Mouse (Mus musculus) inflammation-experienced regulatory T-cells, adult 6 months (primary cell): ENCODE measurements around the gene Slc23a4. TPM values are rescaled to one million over a fixed set of nuclear protein-coding genes. Genes with fewer than 3 reads are reported as not detected.

Experiments used
- ATAC-seq: one replicate; pipeline ENCODE4 v1.8.0; 2017
- polyA plus RNA-seq, 3 experiments: library from polyadenylated mRNA; unstranded; fragments of 100-300 nt; shearing (Covaris generic); gene quantifications; one replicate each; pipeline ENCODE4 v1.2.1; 2017

Slc23a4 gene
- polyA plus RNA-seq, 3 experiments from 2014 or later: 0.59 TPM; not detected in 2

DNA sequence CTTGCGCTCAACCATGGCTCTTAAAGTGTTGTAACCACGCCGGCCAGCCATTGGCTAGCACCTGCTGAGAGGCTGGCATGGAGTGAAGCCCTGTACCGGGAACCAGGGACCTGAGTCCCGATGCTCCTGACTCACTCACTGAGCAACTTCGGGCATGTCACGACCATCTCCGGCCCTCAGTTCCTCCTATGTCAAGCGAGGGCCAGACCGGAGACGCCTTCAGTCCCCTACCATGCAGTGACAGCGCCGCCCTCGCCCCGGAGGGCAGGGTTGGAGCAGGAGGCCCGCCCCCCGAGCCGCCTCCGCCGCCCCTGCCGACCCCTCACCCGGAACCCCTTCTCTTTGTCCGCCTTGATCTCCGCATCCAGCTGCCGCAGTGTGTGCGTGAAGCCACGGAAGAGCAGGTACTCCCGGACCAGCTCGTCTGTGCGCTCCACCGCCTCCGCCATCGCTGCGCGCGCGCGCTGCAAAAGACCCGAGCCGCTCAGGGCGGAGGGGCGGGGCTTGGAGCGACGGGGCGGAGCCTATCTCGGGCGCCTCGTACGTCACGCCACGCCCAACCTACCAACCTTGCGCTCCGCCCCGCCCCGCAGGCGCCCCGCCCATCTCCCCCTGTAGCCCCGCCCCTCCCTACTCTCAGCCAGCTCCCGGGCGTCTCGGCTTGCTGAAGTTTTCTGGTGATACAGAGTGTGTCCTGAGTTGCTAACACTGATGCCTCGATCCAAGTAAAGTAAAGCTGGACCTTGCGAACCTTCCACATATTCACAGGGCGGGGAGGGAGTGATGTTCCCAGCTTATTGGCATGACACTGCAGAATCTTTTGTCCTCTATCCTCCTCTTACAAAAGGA, 77.6 kb downstream of the Slc23a4 start, which contains the start of gene Wdr91:
Gene Wdr91 (minus strand): TSS at position 506 of the 849 bp plus-strand sequence.
- peak; percentile 92 for ATAC-seq

DNA sequence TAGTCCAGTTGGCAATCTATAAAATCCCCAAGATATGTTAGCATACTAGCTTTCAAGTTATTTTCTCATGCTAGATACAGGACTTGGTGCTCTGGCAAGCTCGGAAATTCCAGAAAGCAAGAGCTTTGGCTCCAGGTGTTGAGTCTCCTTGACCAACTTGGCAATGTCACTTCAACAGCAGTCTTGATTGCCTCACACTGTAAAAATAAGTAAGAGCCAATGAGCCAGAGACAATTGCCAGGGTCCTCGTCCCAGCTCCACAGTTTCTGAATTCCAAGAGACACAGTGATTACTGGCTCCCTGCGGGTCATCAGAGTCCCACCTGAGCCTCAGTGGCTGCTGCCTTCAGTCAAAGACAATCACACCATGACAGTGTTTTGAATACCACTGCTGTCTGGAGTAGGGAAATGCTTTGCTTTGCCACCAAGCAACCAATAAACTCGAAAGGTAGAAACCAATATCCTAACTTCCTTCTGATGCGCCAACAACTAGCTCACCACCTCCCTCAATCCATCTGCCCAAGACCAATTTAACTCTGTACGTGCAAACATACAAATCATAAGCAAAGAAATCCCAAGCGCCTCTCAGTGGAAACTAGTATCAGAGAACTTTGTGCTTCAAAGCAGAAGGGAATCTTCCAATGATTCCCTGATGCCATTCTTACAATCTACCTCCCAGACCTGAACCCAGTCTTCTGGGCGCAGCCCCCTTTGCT, 78.4 kb downstream of the Slc23a4 start:
- ATAC-seq: no peak

DNA sequence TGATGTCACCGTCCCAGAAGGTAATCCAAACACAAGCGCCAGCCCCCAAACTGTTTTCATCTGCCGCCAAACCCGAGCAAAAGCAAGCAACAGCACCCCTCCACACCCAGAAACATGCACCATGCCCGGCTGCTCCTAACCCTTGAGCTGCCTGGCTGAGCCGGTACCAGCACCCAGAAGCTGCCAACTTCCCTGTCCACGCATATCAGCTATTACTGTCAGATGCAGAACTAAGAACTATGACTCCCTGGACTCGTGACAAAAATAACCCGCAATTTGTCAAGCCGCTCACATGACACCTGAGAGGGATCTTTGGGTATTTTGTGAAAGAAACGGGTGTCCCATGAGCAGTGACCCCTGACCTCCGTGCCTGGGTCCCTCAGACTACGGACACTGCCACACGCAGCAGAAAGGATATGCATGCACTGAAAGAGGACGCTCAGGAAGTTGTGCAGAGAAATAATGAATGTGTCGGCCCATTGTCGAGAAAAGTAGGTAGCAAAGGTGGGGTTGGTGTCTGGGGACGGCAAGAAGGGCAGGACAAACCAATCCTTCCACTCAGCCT, 80.4 kb downstream of the Slc23a4 start:
- ATAC-seq: no peak

DNA sequence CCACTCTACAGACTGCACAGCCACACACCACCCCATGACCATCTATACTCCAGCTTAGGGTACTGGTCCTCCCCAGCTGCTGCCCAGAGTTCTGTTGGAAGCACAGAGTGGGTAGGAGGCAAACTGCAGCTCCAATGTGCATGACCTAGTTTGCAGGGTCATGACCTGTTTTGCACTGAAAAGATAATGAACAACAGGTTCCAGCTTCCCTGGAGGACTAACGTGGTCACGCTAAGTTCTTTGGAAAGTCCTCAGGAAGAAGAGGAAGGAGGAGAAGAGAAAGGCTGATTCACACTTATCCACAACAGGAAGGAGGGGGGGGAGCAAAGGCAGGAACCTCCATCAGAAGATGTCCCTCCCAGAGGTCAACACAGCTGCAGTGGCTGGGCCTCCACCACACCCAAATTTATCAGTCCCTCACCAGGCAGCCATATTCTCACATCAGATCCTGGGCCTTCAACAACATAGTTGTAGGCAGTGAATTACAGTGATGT, 81.0 kb downstream of the Slc23a4 start:
- ATAC-seq: no peak

DNA sequence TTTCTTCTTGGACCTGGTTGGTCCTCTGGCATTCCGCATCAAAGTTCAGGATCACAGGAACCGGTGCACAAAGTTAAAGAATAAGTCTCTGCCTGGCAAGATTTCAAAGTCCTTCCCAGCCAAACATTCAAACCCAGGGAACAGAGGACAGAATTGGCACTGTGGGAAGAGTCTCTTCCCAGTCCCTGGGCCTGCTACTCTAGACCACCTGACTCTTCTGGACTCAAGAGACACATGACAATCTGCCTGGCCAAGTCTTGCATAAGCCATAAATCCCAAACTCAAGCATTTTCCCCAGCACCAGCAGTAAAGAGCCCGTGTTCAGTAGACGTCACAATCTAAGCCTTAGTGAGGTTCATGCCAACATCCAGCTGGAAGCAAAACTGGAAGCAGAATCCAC, 81.5 kb downstream of the Slc23a4 start:
- ATAC-seq: no peak

DNA sequence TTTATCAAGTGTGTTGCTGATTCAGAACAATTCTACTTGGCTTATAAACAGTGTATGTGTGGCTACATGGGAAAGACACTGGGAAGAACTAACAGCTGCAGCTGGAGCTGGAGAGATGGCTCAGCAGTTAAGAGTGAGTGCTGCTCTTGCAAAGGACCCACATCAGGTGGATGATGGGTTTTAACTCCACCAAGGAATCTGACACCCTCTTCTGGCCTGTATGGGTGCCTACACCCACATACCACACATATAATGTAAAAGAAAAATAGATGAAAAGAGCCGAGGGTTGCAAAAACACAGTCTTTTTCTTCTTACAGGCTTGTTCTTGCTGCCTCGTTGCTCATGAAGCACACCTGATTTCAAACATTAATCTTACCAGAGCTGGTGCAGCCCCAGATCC, 82.1 kb downstream of the Slc23a4 start:
- no peak for ATAC-seq

DNA sequence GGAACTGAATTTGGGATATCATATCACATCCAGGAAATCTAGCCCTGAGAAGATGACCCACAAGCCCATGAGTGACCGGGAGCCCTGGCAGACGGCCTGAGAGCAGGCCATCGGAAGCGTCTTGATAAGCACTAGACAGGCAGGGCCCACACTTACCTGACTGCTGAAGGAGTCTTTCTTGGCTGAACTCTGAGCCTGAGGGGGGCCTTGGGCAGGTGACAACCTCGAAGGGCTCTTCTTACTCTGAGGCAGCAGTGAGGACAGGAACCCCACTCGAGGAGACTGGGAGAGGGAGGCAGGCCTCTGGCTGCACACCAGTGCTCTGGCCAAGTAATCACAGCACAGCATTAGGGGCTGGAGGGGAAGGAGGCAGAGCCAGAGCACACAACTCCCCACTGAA, 83.8 kb downstream of the Slc23a4 start:
- no peak for ATAC-seq

DNA sequence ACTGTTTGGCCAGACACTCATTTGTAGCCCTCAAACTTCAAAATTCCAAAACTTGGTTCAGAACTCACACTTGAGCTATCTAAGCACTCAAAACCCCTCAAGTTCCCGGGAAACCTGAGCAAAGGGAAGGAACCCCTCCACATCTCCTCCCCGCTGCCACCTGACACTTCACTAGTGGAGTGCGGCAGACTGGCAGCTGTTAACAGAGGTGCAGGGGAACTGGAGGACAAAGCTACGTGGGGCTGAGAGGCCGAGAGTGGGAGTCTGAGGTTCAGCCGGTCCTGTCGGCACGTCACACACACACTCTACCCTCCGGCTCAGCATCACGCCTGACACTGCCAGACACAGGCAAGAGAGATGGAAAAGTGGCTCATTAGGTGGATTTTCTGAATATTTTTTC, 84.4 kb downstream of the Slc23a4 start:
- ATAC-seq: no peak

DNA sequence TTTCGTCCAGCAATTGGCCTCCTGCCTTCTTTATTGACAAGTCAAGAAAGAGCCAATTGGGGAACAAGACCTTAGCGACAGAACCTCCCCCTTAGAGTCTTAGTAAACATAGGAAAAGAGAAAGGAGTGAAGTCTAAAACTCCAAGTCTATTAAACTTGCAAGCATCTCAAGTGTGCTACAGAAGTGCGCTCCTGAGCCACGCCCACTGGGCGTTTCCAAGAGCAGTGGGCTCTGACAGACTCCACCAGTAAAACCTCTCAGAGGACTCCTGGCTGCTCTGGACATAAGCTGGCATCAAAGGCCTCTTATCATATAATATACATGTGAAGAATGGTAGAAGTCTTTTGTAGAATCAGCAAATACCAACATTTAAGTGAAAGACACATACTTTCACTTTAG, 84.8 kb downstream of the Slc23a4 start:
- ATAC-seq: no peak

DNA sequence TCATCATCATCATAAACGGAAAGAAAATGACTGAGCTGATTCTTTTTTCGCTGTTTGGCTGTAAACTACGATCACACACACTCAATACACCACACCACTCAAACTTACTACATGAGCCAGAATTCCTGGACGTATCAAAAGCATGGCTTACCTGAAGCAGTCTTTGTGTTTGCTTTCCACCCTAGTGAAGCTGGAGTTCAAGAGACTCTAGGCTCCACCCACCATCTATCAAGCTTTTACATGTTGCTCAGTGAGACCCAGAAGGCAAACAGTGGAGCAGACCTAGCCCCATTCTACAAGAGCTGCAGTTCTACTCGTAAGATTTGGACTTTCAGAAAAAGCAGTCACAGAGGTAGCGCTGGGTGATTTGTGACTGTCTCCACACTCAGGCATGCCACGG, 85.6 kb downstream of the Slc23a4 start:
- no peak for ATAC-seq

DNA sequence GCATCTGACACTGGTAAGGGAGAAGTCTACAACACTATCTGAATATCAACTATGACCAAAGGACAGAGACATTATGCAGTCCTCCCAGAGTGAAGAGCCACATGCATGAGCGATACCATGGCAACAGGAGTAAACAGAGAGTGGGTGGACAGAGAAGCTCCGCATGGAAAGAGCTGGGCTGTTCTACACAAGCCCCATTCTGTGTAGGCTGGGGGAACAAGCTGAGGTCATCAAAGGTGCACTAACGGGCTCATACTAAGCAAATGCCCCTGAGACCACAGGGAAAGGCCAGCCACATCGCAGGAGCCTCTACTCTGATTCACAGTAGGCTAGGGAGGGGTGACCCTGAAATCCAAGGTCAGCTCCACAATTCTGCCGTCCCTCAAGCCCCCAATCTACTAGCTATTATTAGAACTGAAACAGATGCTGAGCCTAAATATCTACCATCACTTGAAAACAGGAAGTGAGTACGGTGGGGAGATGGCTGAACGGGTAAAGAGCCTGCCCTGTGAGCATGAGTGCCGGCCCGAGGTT, 86.2 kb downstream of the Slc23a4 start:
- ATAC-seq: peak; percentile 72

DNA sequence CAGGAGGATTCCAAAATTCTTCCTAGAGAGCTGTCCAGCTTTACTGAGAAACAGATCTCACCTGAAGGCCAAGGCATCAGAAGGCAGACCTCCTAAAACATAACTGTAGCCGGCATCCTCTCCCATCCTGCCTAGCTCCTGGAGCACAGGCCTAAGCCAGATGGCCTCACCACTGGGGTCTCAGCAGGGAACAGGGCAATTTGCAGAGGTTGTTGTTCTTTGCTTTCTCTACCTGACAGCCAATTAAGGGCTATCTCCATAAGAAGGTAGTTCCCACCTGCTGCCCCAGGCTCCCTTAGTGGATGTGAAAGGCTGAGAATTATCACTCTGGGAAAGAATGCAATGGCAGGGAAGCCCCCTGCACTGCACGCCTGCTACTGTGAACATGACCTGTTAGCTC, 87.2 kb downstream of the Slc23a4 start:
- ATAC-seq: no peak

DNA sequence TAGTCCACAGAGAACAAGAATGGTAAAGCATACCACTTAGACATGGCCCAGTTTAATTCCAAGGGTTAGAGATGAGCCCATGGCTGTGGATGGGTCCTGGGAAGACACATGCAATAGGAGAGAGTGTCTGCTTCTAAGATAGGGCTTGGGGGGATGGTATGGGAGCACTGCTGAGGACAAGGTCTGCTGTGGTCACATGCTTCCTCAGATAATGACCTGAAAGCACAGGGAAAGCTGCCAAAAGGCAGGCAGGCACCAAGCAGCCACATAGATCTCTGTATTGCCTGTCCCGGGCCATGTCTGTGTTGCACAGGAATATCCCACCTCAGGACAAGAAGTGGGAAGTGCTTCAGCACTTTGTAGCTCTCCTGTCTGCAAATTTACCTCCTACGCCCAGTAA, 89.1 kb downstream of the Slc23a4 start:
- ATAC-seq: no peak

DNA sequence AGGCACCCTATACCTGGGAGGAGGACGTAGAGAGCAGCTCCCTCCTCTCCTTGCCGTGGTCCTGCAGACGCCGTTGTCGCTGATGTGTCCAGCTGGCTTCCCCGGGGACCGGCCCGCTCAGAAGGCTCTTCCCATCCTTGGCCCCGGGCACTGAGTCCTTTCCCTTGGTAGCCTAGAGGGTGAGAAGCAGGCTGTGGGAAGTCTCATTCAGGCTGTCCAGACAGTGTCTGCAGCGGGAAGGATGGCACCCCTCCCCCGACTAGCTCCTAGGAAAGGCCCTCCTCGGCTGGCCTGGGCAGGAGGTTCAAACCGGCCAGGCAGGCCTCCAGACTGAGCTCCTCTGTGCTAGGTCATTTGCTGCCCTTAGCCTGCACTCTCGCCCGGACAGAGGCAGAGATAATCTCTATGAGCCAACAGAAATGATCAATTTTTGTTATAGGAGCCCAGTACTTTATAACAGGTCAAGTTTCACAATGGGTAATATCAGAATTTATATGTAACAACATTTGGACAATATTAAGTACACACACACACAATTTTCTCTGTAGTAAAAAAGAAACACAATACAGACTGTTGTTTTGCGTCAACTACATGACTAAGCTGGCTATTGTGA, 91.9 kb downstream of the Slc23a4 start:
- ATAC-seq: no peak

DNA sequence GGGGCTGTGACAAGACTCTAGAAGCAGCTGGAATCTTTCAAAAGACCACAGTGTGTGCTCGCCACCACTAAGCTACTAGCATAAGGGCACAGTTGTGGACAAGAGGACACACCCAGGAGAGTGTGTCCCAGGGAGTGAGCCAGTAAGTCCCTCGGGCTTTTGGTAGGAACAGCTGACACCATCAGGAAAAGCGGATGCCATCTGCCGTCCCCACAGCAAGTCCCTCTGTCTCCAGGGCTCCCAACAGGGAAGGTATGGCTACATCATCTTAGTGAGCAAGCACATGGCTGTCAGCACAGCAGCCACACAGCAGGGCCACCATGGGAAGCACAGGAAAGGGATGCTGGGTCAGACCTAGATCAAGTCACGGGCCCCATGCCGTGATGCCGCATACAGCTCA, 92.6 kb downstream of the Slc23a4 start:
- ATAC-seq: no peak

Other genes starting within 250 kb of the Slc23a4 start
- 1 to 10 TPM; 1.7 to 2.6 (median 2.3) TPM for gene Agbl3, start 208.0 kb downstream of the Slc23a4 start, polyA plus RNA-seq
- gene Tmem140, start 125.3 kb downstream of the Slc23a4 start, polyA plus RNA-seq: 10 to 100 TPM; 16.8 to 30.9 (median 17.3) TPM
- gene Cyren, start 110.3 kb downstream of the Slc23a4 start, polyA plus RNA-seq: 1 to 10 TPM; 5.7 to 6.7 (median 6.5) TPM
- gene Wdr91, start 77.5 kb downstream of the Slc23a4 start, polyA plus RNA-seq: 10 to 100 TPM; 15.2 to 23.5 (median 19.1) TPM
- not detected for gene Stra8, start 68.2 kb downstream of the Slc23a4 start, polyA plus RNA-seq
- 10 to 100 TPM; 47.0 to 73.9 (median 50.1) TPM for gene Cnot4, start 145.3 kb upstream of the Slc23a4 start, polyA plus RNA-seq
- gene Nup205, start 189.0 kb upstream of the Slc23a4 start, polyA plus RNA-seq: 10 to 100 TPM; 13.8 to 20.1 (median 17.3) TPM